Mouse (Mus musculus): ENCODE measurements at regions not wholly inside any gene's neighbourhood (a gene's known extent, or its start where the extent isn't known, plus 50 kb on each side); places are given as distances from the start of the nearest gene placed in this dataset.

DNA sequence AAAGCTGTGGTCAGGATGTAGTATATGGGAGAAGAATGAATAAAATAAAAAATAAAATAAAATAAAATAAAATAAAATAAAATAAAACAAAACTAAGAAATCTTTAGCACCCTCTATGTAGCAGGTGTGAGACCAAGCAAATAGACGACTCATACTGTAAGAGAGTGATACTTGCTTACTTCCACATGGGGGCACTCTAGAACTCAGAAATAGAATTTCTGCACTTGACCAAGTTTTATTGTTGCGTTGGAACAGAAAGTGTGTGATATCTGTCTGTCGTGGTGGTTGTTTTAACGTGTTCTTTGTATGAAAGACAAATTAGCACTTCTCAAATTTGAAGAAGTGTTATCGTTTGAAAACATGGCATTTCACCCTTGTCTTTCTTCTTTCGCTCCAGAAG is 125.4 kb downstream of the Dthd1 start:
- peak in 1 of 2 experiments; percentile 46 for DNase-seq (ENCODE audit: low spot score in 2 of 2)

All from layer of hippocampus, adult 18-20 months (tissue).